In genomic region chr5:67224122-67224502, GRCm38 (mm10) we compare ENCODE assay signal across 24 mouse cellular contexts. TPM values are rescaled to one million over a fixed set of nuclear protein-coding genes. Genes with fewer than 3 reads are reported as not detected.
DNase-seq lines count a peak whose midpoint lies in the region; ATAC-seq and TF ChIP-seq lines count a peak whose summit lies in the region.
"Had no signal": no experiment of that assay in that cellular context is flagged by ENCODE, and none has a peak within 500 bp of the region (broad histone marks: within the 10 kb centered on the region; RNA-seq: fewer than 3 reads in every experiment).

No protein-coding gene starts in this region.

- no peak overlapping the region for H3K4me3 ChIP-seq in hindbrain, embryonic 10.5 days
- no peak overlapping the region for H3K4me3 ChIP-seq in hindbrain, postnatal 0 days (ENCODE audit: low read length)
- H3K4me3 ChIP-seq in intestine, embryonic 14.5 days (ENCODE audit: low read depth, low read length) = no peak overlapping the region
- H3K4me3 ChIP-seq in intestine, embryonic 16.5 days (ENCODE audit: low read length) = no peak overlapping the region
- no peak overlapping the region for H3K4me3 ChIP-seq in hindbrain, embryonic 13.5 days
- no peak overlapping the region for H3K4me3 ChIP-seq in limb, embryonic 10.5 days
- H3K4me3 ChIP-seq: forebrain, embryonic 10.5 days; forebrain, embryonic 13.5 days; heart, adult 2 months; hindbrain, embryonic 15.5 days had no signal

- TF ChIP-seq CTCF in hindbrain, postnatal 0 days (IDR thresholded peaks at IDR 0.05; ENCODE audit: low read depth) = no peak

- DNase-seq in hindbrain, embryonic 10.5 days (ENCODE audit: low spot score) = peak; percentile 4
- no peak for DNase-seq in hindbrain, postnatal 0 days (ENCODE audit: low spot score)
- peak; percentile 51 for DNase-seq in intestine, embryonic 14.5 days (ENCODE audit: low spot score)
- DNase-seq in limb, embryonic 10.5 days (ENCODE audit: low spot score) = peak; percentile 32
- DNase-seq: adrenal gland, adult 2 months; adrenal gland, postnatal 14 days; cerebellum, adult 11 months; cerebellum, adult 2 months; cerebellum, adult 9-11 months; cerebellum, postnatal 25 days; gastrocnemius, postnatal 10 days; gastrocnemius, postnatal 36 days; heart, adult 2 months; heart, postnatal 36 days; kidney, adult 11 months had no signal

- ATAC-seq in hindbrain, postnatal 0 days = no peak
- no peak for ATAC-seq in intestine, embryonic 14.5 days (replicated peaks; ENCODE audit: low FRiP score, low TSS enrichment, low read depth)
- no peak for ATAC-seq in intestine, embryonic 16.5 days
- no peak for ATAC-seq in hindbrain, embryonic 13.5 days (ENCODE audit: low FRiP score)
- ATAC-seq: CD4-positive, CD25-positive, alpha-beta regulatory T cell, adult 4 months; forebrain, embryonic 13.5 days; forebrain, embryonic 16.5 days; inflammation-experienced regulatory T-cells, adult 6 months had no signal

- H3K4me1 ChIP-seq in hindbrain, embryonic 10.5 days (replicated peaks) = peaks cover 45% of the 10 kb centered on the region
- no peaks in the 10 kb centered on the region for H3K4me1 ChIP-seq in hindbrain, postnatal 0 days (ENCODE audit: insufficient read depth, low read length)
- H3K4me1 ChIP-seq in intestine, embryonic 14.5 days (replicated peaks; ENCODE audit: control insufficient read depth, insufficient read depth, low read length) = 0 out of 2 replicates have a peak, but pooled peaks cover 2% of the 10 kb centered on the region
- H3K4me1 ChIP-seq in intestine, embryonic 16.5 days (ENCODE audit: control insufficient read depth, insufficient read depth, low read length) = no peaks in the 10 kb centered on the region
- H3K4me1 ChIP-seq in hindbrain, embryonic 13.5 days (replicated peaks) = peaks cover 31% of the 10 kb centered on the region
- H3K4me1 ChIP-seq in limb, embryonic 10.5 days = peaks cover 25% of the 10 kb centered on the region

- H3K36me3 ChIP-seq in hindbrain, embryonic 10.5 days = no peaks in the 10 kb centered on the region
- no peaks in the 10 kb centered on the region for H3K36me3 ChIP-seq in hindbrain, postnatal 0 days (ENCODE audit: insufficient read depth, low read length)
- H3K36me3 ChIP-seq in intestine, embryonic 14.5 days (ENCODE audit: control insufficient read depth, insufficient read depth, low read length) = no peaks in the 10 kb centered on the region
- H3K36me3 ChIP-seq in intestine, embryonic 16.5 days (ENCODE audit: control insufficient read depth, insufficient read depth, low read length) = no peaks in the 10 kb centered on the region
- H3K36me3 ChIP-seq in hindbrain, embryonic 13.5 days = no peaks in the 10 kb centered on the region
- no peaks in the 10 kb centered on the region for H3K36me3 ChIP-seq in limb, embryonic 10.5 days
- H3K36me3 ChIP-seq: forebrain, embryonic 10.5 days; hindbrain, embryonic 15.5 days had no signal

- H3K9me3 ChIP-seq in hindbrain, embryonic 10.5 days = peaks cover 8% of the 10 kb centered on the region
- peaks cover 3% of the 10 kb centered on the region; the same call in 1 of the 2 replicates for H3K9me3 ChIP-seq in hindbrain, postnatal 0 days (ENCODE audit: low read length)
- H3K9me3 ChIP-seq in intestine, embryonic 14.5 days (ENCODE audit: control insufficient read depth, low read length) = peaks cover 7% of the 10 kb centered on the region
- peaks cover 9% of the 10 kb centered on the region; the same call in 1 of the 2 replicates for H3K9me3 ChIP-seq in intestine, embryonic 16.5 days (ENCODE audit: control insufficient read depth, low read length)
- no peaks in the 10 kb centered on the region for H3K9me3 ChIP-seq in hindbrain, embryonic 13.5 days
- 0 out of 2 replicates have a peak, but pooled peaks cover 3% of the 10 kb centered on the region for H3K9me3 ChIP-seq in limb, embryonic 10.5 days (replicated peaks)
- H3K9me3 ChIP-seq: forebrain, embryonic 13.5 days; hindbrain, embryonic 15.5 days had no signal

- no peak overlapping the region for H3K4me2 ChIP-seq in hindbrain, postnatal 0 days (ENCODE audit: low read depth, low read length)
- no peak overlapping the region for H3K4me2 ChIP-seq in intestine, embryonic 14.5 days (ENCODE audit: low read length)
- no peak overlapping the region for H3K4me2 ChIP-seq in intestine, embryonic 16.5 days (ENCODE audit: low read depth, low read length)
- no peak overlapping the region for H3K4me2 ChIP-seq in hindbrain, embryonic 13.5 days
- H3K4me2 ChIP-seq: forebrain, embryonic 13.5 days; heart, embryonic 11.5 days; hindbrain, embryonic 15.5 days had no signal

- peaks cover 100% of the 10 kb centered on the region for H3K27me3 ChIP-seq in hindbrain, embryonic 10.5 days (ENCODE audit: insufficient read depth, poor library complexity, severe bottlenecking)
- H3K27me3 ChIP-seq in hindbrain, postnatal 0 days (ENCODE audit: insufficient read depth, low read length) = peaks cover 93% of the 10 kb centered on the region
- H3K27me3 ChIP-seq in intestine, embryonic 14.5 days (replicated peaks; ENCODE audit: control insufficient read depth, insufficient read depth, low read length) = peaks cover 98% of the 10 kb centered on the region
- peaks cover 88% of the 10 kb centered on the region for H3K27me3 ChIP-seq in intestine, embryonic 16.5 days (replicated peaks; ENCODE audit: control insufficient read depth, insufficient read depth, low read length)
- peaks cover 99% of the 10 kb centered on the region for H3K27me3 ChIP-seq in hindbrain, embryonic 13.5 days
- H3K27me3 ChIP-seq in limb, embryonic 10.5 days (ENCODE audit: low read depth, poor library complexity, severe bottlenecking) = peaks cover 100% of the 10 kb centered on the region

- no peak overlapping the region for H3K9ac ChIP-seq in hindbrain, postnatal 0 days (replicated peaks; ENCODE audit: low read length)
- H3K9ac ChIP-seq in intestine, embryonic 14.5 days (ENCODE audit: low read length) = no peak overlapping the region
- H3K9ac ChIP-seq in intestine, embryonic 16.5 days (ENCODE audit: low read depth, low read length) = no peak overlapping the region
- H3K9ac ChIP-seq in hindbrain, embryonic 13.5 days = no peak overlapping the region
- H3K9ac ChIP-seq: forebrain, embryonic 13.5 days; hindbrain, embryonic 15.5 days had no signal

- 10% methylated on average over 6 of the region's 6 CpGs for WGBS in hindbrain, embryonic 10.5 days
- WGBS in hindbrain, postnatal 0 days = 19% methylated on average over 6 of the region's 6 CpGs
- WGBS in intestine, embryonic 14.5 days = 14% methylated on average over 6 of the region's 6 CpGs
- WGBS in intestine, embryonic 16.5 days = 11% methylated on average over 6 of the region's 6 CpGs
- WGBS in hindbrain, embryonic 13.5 days = 13% methylated on average over 6 of the region's 6 CpGs
- 10% methylated on average over 6 of the region's 6 CpGs for WGBS in limb, embryonic 10.5 days

- no peak overlapping the region for H3K27ac ChIP-seq in hindbrain, embryonic 10.5 days
- no peak overlapping the region for H3K27ac ChIP-seq in hindbrain, postnatal 0 days
- peak overlapping the region; percentile 61; the same call in 1 of the 2 replicates for H3K27ac ChIP-seq in intestine, embryonic 14.5 days (ENCODE audit: low read depth)
- no peak overlapping the region for H3K27ac ChIP-seq in intestine, embryonic 16.5 days (ENCODE audit: low read length)
- peak overlapping the region; percentile 40; the same call in 1 of the 2 replicates for H3K27ac ChIP-seq in hindbrain, embryonic 13.5 days
- H3K27ac ChIP-seq in limb, embryonic 10.5 days = no peak overlapping the region
- H3K27ac ChIP-seq: forebrain, embryonic 10.5 days; forebrain, embryonic 13.5 days; heart, adult 2 months had no signal

RNA-seq across cellular contexts. Expression of gene Tmem33, which starts 36.3 kb away (rescaled TPM):
- 118 and 120 TPM in 2 replicates for polyA plus RNA-seq in hindbrain, embryonic 10.5 days (2016; fragmentation: Nextera tagmentation; extraction: Ambion mirVana)
- total RNA-seq in hindbrain, postnatal 0 days (2014; rRNA removed) = 64.5 and 83.3 TPM in 2 replicates
- 61.5 and 67.4 TPM in 2 replicates for polyA plus RNA-seq in hindbrain, postnatal 0 days (2015; fragmentation: Nextera tagmentation; extraction: Ambion mirVana)
- 85.9 and 87.8 TPM in 2 replicates for polyA plus RNA-seq in intestine, embryonic 14.5 days (2014; fragmentation: Nextera tagmentation; extraction: Ambion mirVana)
- 127 and 132 TPM in 2 replicates for polyA plus RNA-seq in intestine, embryonic 16.5 days (2015; fragmentation: Nextera tagmentation; extraction: Ambion mirVana)
- 89.8 and 93.8 TPM in 2 replicates for polyA plus RNA-seq in hindbrain, embryonic 13.5 days (2015; fragmentation: Nextera tagmentation; extraction: Ambion mirVana)
- polyA plus RNA-seq in limb, embryonic 10.5 days (2016; fragmentation: Nextera tagmentation; extraction: Ambion mirVana) = 99.6 and 111 TPM in 2 replicates

Comparison
In these comparisons a context has a peak if more than half of its experiments do, and no peak if none do; other contexts are left out.
1. H3K27ac ChIP-seq: peak in intestine, embryonic 14.5 days (single experiment) and hindbrain, embryonic 13.5 days (single experiment); none in hindbrain, embryonic 10.5 days (single experiment), hindbrain, postnatal 0 days (single experiment), intestine, embryonic 16.5 days (single experiment) and limb, embryonic 10.5 days (single experiment).